Comparison of ENCODE assay signal across 8 mouse cellular contexts in genomic region chr10:75780769-75781578, GRCm38 (mm10). TPM values are rescaled to one million over a fixed set of nuclear protein-coding genes. Genes with fewer than 3 reads are reported as not detected.
DNase-seq lines count a peak whose midpoint lies in the region; ATAC-seq and TF ChIP-seq lines count a peak whose summit lies in the region.

Gene Gm20441 (minus strand): TSS chr10:75780954.
Gene Gstt3 (minus strand): TSS chr10:75781414.

- 1% methylated on average over 28 of the region's 28 CpGs for WGBS in heart, embryonic 16.5 days
- under 1% methylated on average over 28 of the region's 28 CpGs for WGBS in small intestine, adult 2 months

- TF ChIP-seq POLR2A in small intestine, adult 2 months (IDR thresholded peaks at IDR 0.05; ENCODE audit: low read depth, low read length), result peak; percentile 87

- peak; percentile 50 for ATAC-seq in activated CD4-positive, CD25-positive, alpha-beta regulatory T cell, adult 4 months
- peak; percentile 67 for ATAC-seq in heart, embryonic 16.5 days (replicated peaks; ENCODE audit: extremely low read depth, insufficient read depth, low FRiP score)

- H3K36me3 ChIP-seq in heart, embryonic 16.5 days (ENCODE audit: control insufficient read depth, insufficient read depth), result no peaks in the 10 kb centered on the region
- 0 out of 2 replicates have a peak, but pooled peaks cover 1% of the 10 kb centered on the region for H3K36me3 ChIP-seq in small intestine, adult 2 months (ENCODE audit: control insufficient read depth, insufficient read depth, low read length)

- H3K9me3 ChIP-seq in heart, embryonic 16.5 days (replicated peaks; ENCODE audit: control insufficient read depth, low read length), result no peaks in the 10 kb centered on the region; the same call in 1 of the 2 replicates

- peak within 1 kb of the TSS; percentile 58 for H3K4me3 ChIP-seq in heart, embryonic 16.5 days (ENCODE audit: low read length)
- H3K4me3 ChIP-seq in small intestine, adult 2 months (ENCODE audit: low read depth, low read length), result peak within 1 kb of the TSS; percentile 67

- peak; percentile 48 for DNase-seq in CD4-positive helper T cell, adult 2 months (ENCODE audit: low read depth, low spot score)
- DNase-seq in fibroblast of lung, adult 2 months (ENCODE audit: low read depth), result peak; percentile 82
- peak; percentile 81 for DNase-seq in kidney, postnatal 10 days
- DNase-seq in lung, postnatal 4 days, result peak; percentile 76 to 85
- no peak for DNase-seq in left cerebral cortex, adult 9 months (ENCODE audit: low spot score in 2 of 2)

- H3K4me1 ChIP-seq in heart, embryonic 16.5 days (ENCODE audit: control insufficient read depth, insufficient read depth, low read length), result peaks cover 7% of the 10 kb centered on the region
- peaks cover 9% of the 10 kb centered on the region; the same call in 1 of the 2 replicates for H3K4me1 ChIP-seq in small intestine, adult 2 months (ENCODE audit: control insufficient read depth, insufficient read depth, insufficient read length, low read length)

- peak within 1 kb of the TSS; percentile 15; the same call in 1 of the 2 replicates for H3K27ac ChIP-seq in heart, embryonic 16.5 days (ENCODE audit: low read length)
- peak within 1 kb of the TSS; percentile 96 for H3K27ac ChIP-seq in small intestine, adult 2 months (ENCODE audit: insufficient read depth, low read depth, low read length)

- peak within 1 kb of the TSS; percentile 65 for H3K9ac ChIP-seq in heart, embryonic 16.5 days (ENCODE audit: low read length)

- peak within 1 kb of the TSS; percentile 88 for H3K4me2 ChIP-seq in heart, embryonic 16.5 days (ENCODE audit: low read depth, low read length)

- no peak for TF ChIP-seq CTCF in small intestine, adult 2 months (IDR thresholded peaks at IDR 0.05; ENCODE audit: extremely low read depth, insufficient read length, insufficient replicate concordance, low read depth, low read length)

- H3K27me3 ChIP-seq in heart, embryonic 16.5 days (ENCODE audit: control insufficient read depth, insufficient read depth, low read length), result no peaks in the 10 kb centered on the region; the same call in 1 of the 2 replicates
- no peaks in the 10 kb centered on the region for H3K27me3 ChIP-seq in small intestine, adult 2 months (ENCODE audit: control insufficient read depth, insufficient read depth, low read length)

RNA-seq across cellular contexts. Expression of gene Gm20441, which starts in this region (rescaled TPM):
- polyA plus RNA-seq in activated CD4-positive, CD25-positive, alpha-beta regulatory T cell, adult 4 months (2017; shearing (Covaris generic)), result not detected
- polyA plus RNA-seq in heart, embryonic 16.5 days (2015; fragmentation: Nextera tagmentation; extraction: Ambion mirVana), result not detected in 2 replicates
- polyA plus RNA-seq in small intestine, adult 2 months (2012; rRNA removed), result not detected in 2 replicates

RNA-seq across cellular contexts. Expression of gene Gstt3, which starts in this region (rescaled TPM):
- 1 to 10 TPM; 3.3 to 6.1 TPM for polyA plus RNA-seq in activated CD4-positive, CD25-positive, alpha-beta regulatory T cell, adult 4 months (2017; shearing (Covaris generic))
- 5.6 and 6.2 TPM in 2 replicates for polyA plus RNA-seq in heart, embryonic 16.5 days (2015; fragmentation: Nextera tagmentation; extraction: Ambion mirVana)
- 45.3 and 54.7 TPM in 2 replicates for polyA plus RNA-seq in small intestine, adult 2 months (2012; rRNA removed)

Comparison
In these comparisons a context has a peak if more than half of its experiments do, and no peak if none do; other contexts are left out.
1. DNase-seq: peak in CD4-positive helper T cell, adult 2 months (single experiment), fibroblast of lung, adult 2 months (single experiment), kidney, postnatal 10 days (single experiment) and lung, postnatal 4 days (2 of 2); none in left cerebral cortex, adult 9 months (0 of 2).